Mouse (Mus musculus) embryo, embryonic 11.5 days (tissue): ENCODE data around the gene Zfp605.
"Not testable (repeated sequence)": the region's sequence is repeated elsewhere in the genome, so short reads cannot be mapped to it uniquely, and the experiment has no call there.

Experiments
- DNase-seq: peaks from one replicate; pipeline ENCODE4 v3.0.0-alpha.2; 2012; ENCODE audit warnings: low read depth, low spot score

Gene Zfp605

GRCm38 (mm10) chr5:110109991-110110441 is at the start of gene Zfp605:
Gene Zfp605, plus strand, starts transcription at chr5:110110092.
- peak; percentile 69 for DNase-seq

- not testable (repeated sequence) for DNase-seq
Observed at GRCm38 (mm10) chr5:110072413-110072812, 37.5 kb upstream of the Zfp605 start, which contains the start of gene Gm17655. Gene Gm17655, minus strand, starts transcription at chr5:110072513.

DNA sequence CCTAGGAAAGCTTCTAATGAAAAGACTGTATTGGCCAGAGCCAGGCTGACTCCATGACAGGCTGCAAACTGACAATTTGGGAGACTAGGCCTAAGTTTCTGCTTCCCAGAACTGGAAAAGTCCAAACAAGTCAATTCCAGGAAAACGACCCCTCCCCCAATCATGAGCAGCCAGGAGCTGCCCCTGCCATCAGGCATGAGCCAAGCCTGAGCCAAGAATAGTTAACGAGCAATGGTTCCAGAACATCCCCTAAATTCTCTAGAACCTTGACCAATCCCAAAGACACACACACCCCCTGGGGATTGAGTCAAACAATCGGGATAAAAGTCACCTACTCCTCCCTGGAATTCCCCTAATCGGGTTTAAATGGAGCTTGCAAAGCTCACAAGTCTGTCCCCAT is 26.9 kb upstream of the Zfp605 start:
- DNase-seq, result no peak

GRCm38 (mm10) chr5:110086161-110086866 is 23.6 kb upstream of the Zfp605 start:
- no peak for DNase-seq

DNA sequence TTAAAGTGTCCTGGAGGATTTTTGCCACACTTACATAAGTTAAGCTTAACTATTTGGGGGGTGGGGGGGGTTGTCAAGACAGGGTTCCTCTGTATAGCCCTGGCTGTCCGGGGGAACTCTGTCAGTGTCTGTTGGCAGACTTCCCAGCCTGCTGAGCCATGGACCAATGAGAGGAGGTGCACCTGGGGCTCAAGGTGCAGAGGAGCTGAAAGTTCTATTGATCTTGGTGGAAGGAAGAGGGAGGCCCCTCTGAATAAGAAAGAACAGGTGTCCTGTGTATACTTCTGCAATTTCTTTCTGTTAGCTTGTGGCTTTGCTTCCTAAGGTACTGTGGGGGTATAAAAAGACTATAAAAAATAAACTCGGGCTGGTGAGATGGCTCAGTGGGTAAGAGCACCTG is 18.3 kb upstream of the Zfp605 start:
- DNase-seq, result no peak

DNA sequence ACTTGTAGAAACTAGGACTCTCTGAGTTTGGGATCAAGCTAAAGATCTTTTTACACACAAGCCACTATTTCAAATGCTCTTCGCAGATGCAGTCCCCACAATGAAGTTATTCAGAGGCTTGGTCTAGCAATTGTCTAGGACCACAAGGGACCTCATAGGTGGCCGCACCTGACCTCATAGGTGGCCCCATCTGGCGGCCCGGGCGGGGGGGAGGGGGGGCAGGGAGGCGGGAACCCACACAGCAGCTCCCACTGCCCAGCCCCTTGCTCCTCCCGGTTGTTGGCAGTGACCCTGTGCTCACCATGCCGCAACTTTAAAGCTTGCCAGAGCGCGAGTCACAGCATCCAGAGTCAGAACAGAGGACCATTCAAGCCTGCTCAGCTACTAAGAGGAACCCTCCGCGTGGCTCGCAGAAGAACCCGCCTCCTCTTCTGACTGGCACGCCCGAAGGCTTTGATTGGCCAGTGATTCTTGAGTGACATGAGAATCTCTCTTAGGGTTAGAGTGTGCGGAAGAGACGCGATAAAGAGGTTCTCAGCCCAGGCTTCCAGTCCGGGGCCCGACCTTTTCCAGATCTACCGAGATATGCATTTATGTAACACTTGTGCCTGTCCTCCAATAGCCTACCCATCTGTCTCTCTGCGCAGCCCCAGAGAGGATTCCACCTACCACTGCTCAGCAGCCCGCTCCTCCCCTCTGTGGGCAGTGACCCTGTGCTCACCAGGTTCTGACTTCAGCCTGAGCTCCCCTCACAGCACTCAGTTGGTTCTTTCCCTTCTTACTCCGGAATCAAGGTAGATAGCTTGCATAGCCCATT is 15.7 kb upstream of the Zfp605 start, which contains the start of gene Gm35315:
Gene Gm35315 (minus strand): TSS at position 391 of the 817 bp plus-strand sequence.
- peak; percentile 78 for DNase-seq

DNA sequence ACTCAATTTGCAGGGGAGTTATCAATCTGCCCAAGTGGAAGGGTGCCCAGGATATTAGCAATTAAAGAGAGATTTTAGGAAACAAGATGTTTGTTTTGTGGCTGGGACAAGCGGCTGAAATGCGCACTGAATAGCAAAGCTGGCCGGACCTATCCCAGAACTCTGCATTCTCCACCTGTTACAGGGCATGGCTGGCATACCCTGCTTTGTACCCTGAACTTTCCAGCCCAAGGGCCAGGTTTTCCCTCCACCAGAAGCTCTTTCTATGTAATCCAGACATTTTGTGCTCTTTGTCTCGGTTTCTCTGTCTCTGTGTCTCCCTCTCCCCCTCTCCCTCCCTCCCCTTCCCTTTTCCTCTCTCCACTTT is 15.1 kb upstream of the Zfp605 start:
- no peak for DNase-seq

- no peak for DNase-seq
Observed at GRCm38 (mm10) chr5:110098991-110099477, 10.9 kb upstream of the Zfp605 start.

DNA sequence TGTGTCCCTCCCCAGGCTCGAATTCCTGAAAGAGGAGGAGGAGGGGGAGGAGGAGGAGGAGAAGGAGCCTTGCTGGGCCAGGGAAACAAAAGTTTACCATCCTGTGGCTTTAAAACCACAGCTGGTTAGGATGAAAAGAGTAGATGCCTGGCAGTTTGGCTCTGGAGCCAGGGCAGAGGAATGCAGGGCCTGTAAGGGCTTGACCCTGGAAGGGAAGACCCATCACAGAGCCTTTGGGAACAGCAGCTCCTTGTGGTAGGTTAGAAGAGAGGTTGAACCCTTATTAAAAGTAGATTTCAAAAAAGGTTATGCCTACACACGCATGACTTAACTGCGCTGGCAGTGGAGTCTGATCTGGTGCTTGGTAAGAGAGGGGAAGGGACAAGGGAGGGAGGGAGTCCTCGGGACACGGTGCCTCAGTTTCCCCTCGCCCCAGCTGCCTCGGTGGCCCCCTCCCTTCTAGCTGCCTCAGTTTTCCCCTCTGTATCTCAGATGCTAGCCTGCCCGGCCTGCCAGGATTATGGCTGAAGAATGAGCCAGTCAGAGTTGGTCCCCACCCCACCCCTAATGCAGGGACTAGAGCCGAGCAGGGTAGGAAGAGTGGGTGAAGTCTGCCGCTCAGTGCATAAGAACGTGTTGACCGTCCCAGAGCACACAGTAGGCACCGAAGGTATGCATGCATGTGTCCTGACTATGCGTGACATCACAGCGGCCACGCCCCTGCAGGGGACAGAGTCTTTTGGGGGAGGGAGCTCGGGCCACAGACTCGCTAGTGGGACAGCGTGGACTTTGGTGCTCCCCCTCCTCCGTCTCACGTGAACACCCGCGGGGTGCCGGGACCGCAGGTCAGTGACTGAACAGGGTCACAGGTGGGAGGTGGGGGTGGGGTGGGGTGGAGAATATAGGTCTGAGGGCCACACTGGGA is 10.0 kb upstream of the Zfp605 start, which contains the start of gene Plcxd1:
Gene Plcxd1 (plus strand): TSS at position 314 of the 925 bp plus-strand sequence.
- no peak for DNase-seq

DNA sequence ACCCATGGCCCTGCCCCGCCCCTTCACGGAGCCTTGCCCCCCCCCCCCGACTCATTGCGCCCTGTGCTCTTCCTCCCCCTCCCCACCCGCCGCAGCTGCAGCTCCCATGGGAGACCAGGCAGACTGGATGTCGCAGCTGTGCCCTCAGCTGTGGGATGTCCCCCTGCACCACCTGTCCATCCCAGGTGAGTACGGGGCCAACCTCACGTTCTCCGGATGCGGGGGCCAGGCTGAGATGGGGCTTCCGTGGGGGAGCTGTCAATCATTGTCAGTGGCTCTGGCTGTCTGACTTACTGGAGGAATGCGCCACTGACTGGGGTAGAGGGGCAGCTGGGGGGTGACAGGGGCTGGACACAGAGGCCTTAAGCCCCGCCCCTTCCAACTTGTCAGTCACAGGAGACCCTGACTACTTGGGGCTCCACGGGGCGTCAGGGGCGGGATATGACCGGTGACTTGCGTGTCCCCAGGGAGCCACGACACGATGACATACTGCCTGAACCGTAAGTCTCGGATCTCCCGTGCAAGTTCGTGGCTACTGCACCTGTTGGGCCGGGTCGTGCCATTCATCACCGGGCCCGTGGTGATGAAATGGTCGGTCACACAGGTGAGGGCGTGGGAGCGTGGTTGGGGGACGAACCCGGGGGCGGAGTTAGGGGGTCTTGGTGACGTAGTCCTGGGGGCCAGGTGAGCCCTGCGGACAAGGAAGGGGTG is 8.8 kb upstream of the Zfp605 start:
- DNase-seq, result no peak

GRCm38 (mm10) chr5:110101716-110102347 is 8.1 kb upstream of the Zfp605 start:
- DNase-seq, result no peak

GRCm38 (mm10) chr5:110102429-110102828 is 7.5 kb upstream of the Zfp605 start:
- DNase-seq, result no peak

DNA sequence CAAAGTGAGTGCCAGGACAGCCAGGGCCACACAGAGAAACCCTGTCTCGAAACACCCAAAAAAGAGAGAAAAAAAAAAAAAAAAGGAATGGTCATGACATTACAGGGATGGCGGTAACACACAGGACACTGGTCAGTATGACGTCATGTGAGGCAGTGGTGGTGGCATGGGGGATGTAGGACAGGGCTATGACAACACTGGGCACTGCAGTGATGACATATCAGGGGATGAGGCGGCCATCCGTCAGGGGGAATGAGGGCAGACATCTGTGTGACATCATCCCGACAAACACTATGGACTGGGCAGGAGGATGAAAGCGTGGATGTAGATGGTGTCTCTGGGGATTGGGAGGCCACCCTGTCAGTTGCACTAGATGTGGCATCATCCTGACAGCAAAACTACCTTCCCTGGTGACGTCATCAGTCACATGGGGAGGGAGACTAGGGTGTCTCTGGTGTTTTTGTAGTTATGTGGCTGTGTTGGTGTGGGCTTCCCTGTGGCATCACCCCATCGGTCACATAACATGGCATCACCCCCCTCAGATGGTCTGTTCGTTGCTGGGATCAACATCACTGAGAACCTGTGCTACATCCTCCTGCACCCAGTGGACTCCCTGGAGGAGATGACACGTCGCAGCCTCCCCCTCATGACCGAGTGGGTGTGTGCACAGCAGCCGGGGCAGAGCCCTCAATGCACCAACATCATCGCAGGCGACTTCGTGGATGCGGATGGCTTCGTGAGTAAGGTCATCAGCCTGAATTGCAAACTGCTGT is 6.9 kb upstream of the Zfp605 start:
- no peak for DNase-seq

GRCm38 (mm10) chr5:110103901-110104615 is 5.8 kb upstream of the Zfp605 start:
- DNase-seq, result no peak

DNA sequence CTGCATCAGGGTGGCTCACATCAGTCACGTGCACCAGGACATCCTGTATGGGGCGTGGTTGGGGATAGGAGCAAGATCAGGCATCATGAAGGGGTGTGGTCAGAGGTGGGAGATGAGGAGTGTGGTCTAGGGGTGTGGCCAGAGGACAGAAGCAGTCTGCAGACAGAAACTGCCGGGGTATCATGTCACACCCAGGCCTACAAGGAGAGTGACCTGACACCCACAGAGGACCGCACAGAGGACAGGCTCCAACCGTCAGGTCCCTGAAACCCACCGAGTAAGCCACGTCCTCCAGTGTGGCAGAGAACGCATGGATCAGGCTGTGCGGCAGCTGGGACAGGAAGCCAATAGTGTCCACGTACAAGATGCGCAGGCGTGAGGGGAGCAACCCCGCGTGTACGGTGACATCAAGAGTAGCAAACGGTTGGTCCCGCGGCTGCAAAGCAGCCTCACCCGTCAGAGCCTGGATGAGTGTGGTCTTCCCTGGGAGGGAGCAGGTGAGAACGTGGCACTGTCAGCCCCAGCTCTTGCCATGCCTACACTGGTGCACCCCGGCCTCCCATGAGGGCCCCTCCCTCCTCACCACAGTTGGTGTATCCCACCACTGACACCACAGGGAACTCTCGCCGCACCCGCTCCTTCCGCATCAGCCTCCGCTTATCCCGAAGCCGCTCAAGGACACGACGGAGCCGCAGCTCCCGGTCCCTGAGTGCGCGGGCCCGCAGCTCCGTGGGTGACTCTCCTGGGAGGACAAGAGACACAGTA is 5.1 kb upstream of the Zfp605 start:
- no peak for DNase-seq

DNA sequence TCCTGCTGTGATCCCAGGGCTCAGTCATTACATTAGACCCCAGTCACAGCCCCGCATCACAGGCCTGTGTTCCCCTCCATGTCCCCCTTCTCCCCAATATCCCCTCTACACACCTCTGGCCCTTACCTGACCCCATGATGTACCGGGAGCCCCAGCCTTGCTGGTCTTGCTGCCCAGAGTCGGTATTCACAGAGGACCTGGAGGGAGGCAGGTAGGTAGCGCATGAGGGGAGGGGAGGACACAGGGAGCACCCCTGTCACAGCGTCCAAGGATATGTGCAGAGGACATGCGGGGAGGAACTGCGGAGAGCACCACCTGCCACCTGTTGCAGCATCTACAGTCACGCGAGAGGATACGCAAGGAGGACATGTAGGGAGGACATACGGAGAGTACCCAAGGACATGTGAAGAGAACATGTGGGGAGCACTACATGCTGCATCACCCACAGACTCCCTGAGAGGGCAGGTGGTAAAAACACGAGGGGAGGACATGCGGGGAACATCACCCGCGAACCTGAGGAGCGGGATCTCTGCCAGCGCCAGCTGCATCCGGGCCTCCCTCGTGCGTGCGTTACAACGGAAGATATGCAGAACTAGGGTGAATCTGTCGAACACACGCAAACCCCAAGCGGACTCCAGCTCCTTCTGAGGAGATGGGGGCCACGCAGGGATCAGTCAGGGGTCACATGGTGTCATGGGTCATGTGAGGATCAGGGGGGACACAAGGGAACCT is 3.6 kb upstream of the Zfp605 start:
- no peak for DNase-seq

DNA sequence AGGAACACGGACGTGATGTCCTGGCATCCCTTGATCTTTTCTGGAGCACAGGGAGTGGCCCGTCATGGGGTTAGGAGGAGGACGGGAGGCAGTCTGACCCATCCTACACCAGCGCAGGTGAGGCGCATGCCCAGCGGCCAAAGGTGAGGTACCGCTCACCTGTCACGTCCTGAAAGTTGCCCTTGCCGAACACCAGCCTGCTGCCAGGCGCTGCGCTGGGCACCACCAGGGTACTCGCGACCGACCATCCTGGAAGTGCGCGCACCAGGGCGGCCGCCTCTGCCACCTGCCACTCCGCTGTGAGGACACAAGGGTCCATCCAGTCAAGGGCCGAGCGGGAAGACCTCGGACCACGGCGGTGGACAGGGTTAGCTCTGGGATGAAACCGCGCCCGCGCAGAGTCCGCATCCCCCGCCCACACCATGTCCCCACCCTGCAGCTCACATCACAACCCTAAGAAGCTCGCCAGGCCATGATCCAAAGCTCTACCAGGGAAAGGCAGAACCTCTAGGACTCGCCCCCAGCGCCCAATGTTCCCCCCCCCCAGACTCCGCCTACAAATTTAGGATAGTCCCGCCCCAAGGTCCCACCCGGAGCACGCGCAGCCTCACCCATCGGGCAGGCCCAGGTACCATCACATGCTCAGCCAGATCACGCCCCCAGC is 2.9 kb upstream of the Zfp605 start:
- DNase-seq, result no peak
